Mouse (Mus musculus) left cerebral cortex, adult 9 months (tissue): ENCODE results near the gene Hlf.

Experiments
- DNase-seq, 2 experiments: peaks; one replicate each; pipeline ENCODE4 v3.0.0; 2022; ENCODE audit warnings: low spot score in 2 of 2

Hlf gene

DNA sequence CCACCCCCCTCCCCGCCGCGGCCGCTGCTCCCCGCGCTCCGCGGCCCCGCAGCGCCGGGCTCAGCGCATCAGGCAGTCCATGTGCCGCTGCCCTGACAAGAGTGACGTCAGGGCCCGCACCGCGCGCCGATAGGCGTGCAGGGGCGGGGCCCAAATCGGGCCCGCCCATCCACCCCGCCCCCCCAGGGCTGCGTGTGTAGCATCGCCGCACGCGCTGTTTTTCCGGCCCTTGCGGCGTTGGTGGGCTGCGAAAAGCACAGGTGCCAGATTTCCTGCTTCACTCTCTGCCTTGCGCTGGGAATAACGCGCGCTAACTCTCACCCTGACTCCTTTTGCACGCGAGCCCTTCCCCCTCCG, at the start of gene Hlf:
Hlf (minus strand) TSS at position 79 of the 357 bp plus-strand sequence.
- DNase-seq, result peak; percentile 86 to 93

- no peak for DNase-seq
Observed at GRCm38 (mm10) chr11:90438768-90439167, 48.1 kb upstream of the Hlf start.

GRCm38 (mm10) chr11:90425207-90425525, 34.5 kb upstream of the Hlf start:
- no peak for DNase-seq

GRCm38 (mm10) chr11:90424334-90425206, 33.9 kb upstream of the Hlf start:
- DNase-seq, result no peak

DNA sequence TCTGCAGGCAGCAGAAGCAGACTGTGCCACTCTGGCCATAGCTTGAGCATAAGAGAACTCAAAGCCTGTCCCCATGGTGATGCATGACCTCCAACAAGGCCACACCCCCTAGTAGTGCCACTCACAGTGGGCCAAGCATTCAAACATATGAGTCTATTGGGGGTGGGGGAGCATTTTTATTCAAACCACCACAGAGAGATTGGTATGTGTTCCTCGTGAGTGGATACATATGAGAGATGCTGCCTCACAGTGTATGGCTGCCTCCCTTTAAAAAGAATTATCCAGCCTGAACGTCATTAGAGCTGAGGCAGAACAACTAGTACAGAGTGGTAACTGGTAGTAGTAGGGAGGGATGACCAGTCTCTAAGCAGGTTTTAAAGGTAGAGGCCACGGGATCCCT, 33.2 kb upstream of the Hlf start:
- no peak for DNase-seq

GRCm38 (mm10) chr11:90419706-90420105, 29.0 kb upstream of the Hlf start:
- no peak for DNase-seq

DNA sequence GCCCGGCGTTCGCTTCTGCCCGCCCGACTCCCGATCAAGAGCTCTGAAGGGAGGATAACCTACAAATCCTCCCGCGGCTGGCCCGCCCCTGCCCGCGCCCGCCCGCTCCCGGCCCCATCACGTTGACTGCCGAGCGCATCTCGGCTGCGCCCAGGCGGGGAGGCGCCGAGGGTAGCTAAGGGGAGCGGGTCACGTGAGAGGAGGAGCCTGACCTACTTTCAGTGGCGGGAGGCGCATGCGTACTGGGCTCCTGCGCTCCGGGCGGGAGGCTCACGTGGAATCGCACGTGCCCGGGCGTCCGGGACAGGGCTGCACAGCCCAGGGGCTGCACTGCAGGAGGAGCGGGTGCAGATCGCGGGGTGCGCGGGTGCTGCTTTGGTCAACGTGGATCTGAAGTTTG, 27.2 kb upstream of the Hlf start:
- peak; percentile 97 to 98 for DNase-seq

DNA sequence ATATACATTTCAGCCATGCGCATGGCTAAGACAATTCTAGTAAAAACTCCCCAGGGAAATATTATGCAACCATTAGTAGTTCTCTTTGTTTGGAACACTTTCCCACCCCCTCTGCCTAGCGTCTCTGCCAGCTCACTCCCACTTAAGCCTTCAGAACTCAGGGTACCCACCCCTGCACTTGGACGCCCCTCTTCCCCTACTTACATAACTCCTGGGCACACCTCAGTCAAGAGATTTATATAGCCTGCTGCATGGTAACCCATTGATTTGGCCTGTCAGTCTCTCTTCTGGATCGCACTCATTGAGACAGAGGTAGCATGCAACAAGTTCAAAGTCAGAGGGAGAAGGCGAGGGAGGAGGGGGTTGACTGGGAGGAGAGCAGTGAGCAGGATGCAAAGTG, 26.3 kb upstream of the Hlf start:
- peak in 1 of 2 experiments; percentile 15 for DNase-seq

GRCm38 (mm10) chr11:90398850-90399249, 8.2 kb upstream of the Hlf start:
- no peak for DNase-seq

GRCm38 (mm10) chr11:90391271-90392185, 833 bp upstream of the Hlf start:
- DNase-seq, result no peak

- peak in 1 of 2 experiments; percentile 21 for DNase-seq
Observed at GRCm38 (mm10) chr11:90389902-90390816, 536 bp downstream of the Hlf start.

DNA sequence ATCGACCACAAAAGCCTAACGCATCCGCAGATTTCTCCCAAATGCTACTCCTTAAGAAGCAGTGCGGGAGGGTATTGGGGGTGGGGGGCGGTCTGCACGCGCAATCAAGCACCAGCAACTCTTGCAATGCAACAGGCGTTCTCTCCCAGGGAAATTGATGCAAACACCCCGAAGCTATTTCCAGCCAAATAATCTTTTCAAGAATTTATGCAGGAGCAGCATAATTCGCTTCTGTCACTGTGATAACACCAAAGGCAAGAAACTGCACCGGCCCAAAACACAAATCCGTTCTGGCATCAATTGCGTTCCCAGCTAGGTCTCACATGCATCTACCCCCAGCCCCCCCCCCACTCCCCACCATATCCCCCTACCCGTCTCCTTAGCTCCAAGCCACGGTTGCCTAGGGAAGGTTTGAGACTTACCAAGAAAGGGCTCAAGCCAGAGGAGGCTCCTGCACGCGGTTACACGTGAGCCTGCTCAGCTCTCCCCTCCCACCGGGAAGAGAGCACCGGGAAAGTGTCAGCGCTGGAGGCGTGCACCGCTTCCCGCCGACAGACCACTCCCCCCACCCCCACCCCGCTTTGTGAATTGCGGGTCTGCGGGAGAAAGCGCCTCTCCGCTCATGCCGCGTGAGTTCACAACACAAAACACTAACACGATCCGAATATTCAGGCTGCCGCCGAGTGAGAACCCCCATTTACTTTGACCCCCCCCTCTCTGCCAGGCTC, 1.4 kb downstream of the Hlf start:
- DNase-seq, result peak in 1 of 2 experiments; percentile 60

- DNase-seq, result peak in 1 of 2 experiments; percentile 11
Observed at GRCm38 (mm10) chr11:90387501-90388440, 2.9 kb downstream of the Hlf start.

DNA sequence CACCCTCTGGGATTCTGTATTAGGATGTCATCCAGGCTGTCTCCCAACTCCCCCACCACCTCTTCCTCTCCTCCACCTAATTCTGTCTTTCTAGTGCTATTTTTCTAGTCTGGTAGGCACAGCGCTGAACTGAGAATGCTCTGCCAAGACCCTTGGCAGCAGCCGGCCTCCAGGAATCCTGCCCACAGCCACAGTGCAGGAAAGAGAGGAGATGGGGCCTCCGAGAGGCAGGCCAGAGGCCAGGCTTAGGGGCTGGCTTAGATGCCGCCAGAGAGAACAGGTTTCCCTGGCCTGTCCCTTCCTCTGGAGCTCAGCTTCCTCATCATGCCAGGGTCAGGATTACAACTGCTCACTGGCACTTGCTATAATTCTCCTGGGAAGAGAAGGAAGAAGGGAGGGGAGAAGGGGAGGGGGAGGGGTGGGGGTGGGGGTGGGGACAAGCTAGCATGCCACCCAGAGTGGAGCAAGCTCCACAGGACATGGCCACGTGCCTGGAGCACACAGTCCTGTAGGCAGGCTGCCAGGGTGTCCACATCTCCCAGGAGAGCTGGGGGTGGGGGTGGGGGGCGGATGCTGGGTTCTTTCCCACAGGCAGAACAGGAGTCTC, 8.6 kb downstream of the Hlf start:
- peak in 1 of 2 experiments; percentile 58 for DNase-seq

GRCm38 (mm10) chr11:90381113-90381512, 9.6 kb downstream of the Hlf start:
- peak in 1 of 2 experiments; percentile 11 for DNase-seq

- no peak for DNase-seq
Observed at GRCm38 (mm10) chr11:90380131-90380685, 10.5 kb downstream of the Hlf start.

DNA sequence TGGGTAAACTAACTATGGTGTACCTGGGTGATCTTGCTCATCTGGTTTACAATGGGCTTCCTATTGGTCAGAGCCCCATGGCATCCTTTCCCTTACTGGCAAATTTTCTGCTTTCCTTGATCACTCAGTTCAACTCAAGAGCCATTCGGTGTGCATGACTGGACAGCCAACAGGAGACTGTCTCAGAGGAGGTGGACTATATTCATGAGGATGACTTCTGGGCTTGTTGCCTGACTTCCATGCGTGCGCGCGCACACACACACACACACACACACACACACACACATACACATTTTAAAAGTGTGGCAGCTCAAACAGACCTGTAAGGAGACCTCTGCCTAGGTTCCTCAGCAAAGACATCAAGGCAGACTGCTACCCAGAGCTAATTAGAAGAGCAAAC, 12.7 kb downstream of the Hlf start:
- peak in 1 of 2 experiments; percentile 9 for DNase-seq

DNA sequence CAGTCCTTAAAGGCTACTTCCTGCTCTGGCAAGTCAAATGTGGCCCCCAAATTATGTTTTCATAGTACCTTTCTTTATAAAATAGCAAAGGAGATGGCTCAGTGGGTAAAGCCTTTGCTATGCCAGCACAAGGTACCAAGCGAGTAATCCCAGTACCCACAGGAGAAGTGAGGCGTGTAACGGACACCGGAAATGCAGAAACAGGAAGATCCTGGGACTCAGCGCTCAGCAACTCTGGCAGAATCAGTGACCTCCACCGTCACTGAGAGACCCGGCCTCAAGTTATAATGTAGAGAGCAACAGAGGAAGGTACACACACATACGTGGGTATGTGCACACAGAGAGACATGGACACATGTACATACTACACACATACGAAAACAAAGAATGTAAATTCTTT, 14.3 kb downstream of the Hlf start:
- DNase-seq, result no peak

- no peak for DNase-seq
Observed at GRCm38 (mm10) chr11:90371470-90372100, 19.1 kb downstream of the Hlf start.
